Mouse (Mus musculus) liver, embryonic 14.5 days (tissue): Measurements from ENCODE around the gene Wipf2. TPM values are rescaled to one million over a fixed set of nuclear protein-coding genes. Genes with fewer than 3 reads are reported as not detected.

Experiments
- ATAC-seq: fragments of 200-750 bp; cut with Nextera tagmentation; 2 replicates; pipeline ENCODE4 v1.8.0; 2017; ENCODE audit warnings: moderate number of reproducible peaks, mild to moderate bottlenecking, moderate library complexity; ENCODE audit not compliant: insufficient read depth
- DNase-seq, 3 experiments: peaks; one replicate each; pipeline ENCODE4 v3.0.0-alpha.2; 2012 to 2013; ENCODE audit warnings: low read depth in 3 of 3, low spot score in 3 of 3
- H3K27ac ChIP-seq: fragments of 300-500 bp; sonication (generic); 2 replicates; pipeline ENCODE4 v1.5.1; 2014; ENCODE audit warnings: moderate library complexity, mild to moderate bottlenecking, control low read depth, inconsistent platforms
- H3K27me3 ChIP-seq: fragments of 300-500 bp; sonication (generic); 2 replicates; pipeline ENCODE4 v1.6.1; 2014; ENCODE audit warnings: mild to moderate bottlenecking, low read length, moderate library complexity; ENCODE audit not compliant: control insufficient read depth, insufficient read depth
- H3K36me3 ChIP-seq: fragments of 300-500 bp; sonication (generic); replicated peaks from 2 replicates; pipeline ENCODE4 v1.6.1; 2014; ENCODE audit warnings: low read depth; ENCODE audit not compliant: control insufficient read depth, insufficient read depth
- H3K4me1 ChIP-seq, 2 experiments: fragments of 200-500 bp in 1 of 2; fragments of 300-500 bp in 1 of 2; sonication (generic) in 1 of 2; replicated peaks; 2 replicates each; pipeline ENCODE4 v1.6.1; 2012 to 2014; ENCODE audit warnings: antibody characterized with exemption in 1 of 2, inconsistent platforms in 1 of 2, low read length in 1 of 2; ENCODE audit not compliant: control insufficient read depth in 2 of 2, insufficient read depth in 2 of 2
- H3K4me2 ChIP-seq: fragments of 300-500 bp; sonication (generic); 2 replicates; pipeline ENCODE4 v1.6.1; 2014; ENCODE audit warnings: low read depth, mild to moderate bottlenecking, control low read depth, moderate library complexity
- H3K4me3 ChIP-seq, 2 experiments: fragments of 200-500 bp in 1 of 2; fragments of 300-500 bp in 1 of 2; sonication (generic) in 1 of 2; 2 replicates each; pipeline ENCODE4 v1.5.1; 2012 to 2014; ENCODE audit warnings: low read depth in 2 of 2, low read length in 2 of 2, mild to moderate bottlenecking in 2 of 2, control low read depth in 1 of 2, inconsistent platforms in 1 of 2, moderate library complexity in 1 of 2; ENCODE audit not compliant: insufficient read depth in 1 of 2
- H3K9ac ChIP-seq: fragments of 300-500 bp; sonication (generic); replicated peaks from 2 replicates; pipeline ENCODE4 v1.6.1; 2014; ENCODE audit warnings: mild to moderate bottlenecking, control low read depth, moderate library complexity
- H3K9me3 ChIP-seq: fragments of 300-500 bp; sonication (generic); 2 replicates; pipeline ENCODE4 v1.6.1; 2016; ENCODE audit warnings: low read length, mixed read lengths; ENCODE audit not compliant: control insufficient read depth
- CTCF ChIP-seq: IDR thresholded peaks from 2 replicates; pipeline ENCODE4 v1.5.1; 2016; ENCODE audit warnings: antibody characterized with exemption, low read depth, control low read depth
- EP300 ChIP-seq: IDR thresholded peaks from 2 replicates; pipeline ENCODE4 v1.6.1; 2016; ENCODE audit warnings: antibody characterized with exemption, low read depth
- WGBS: fragments of 180-500 bp; shearing (Covaris S2); extraction: QIAGEN DNeasy Blood & Tissue Kit; methylation state at CpG from one replicate; pipeline ENCODE4 v1.1.7; 2014; ENCODE audit not compliant: insufficient replicate concordance; 5-methylcytosine and 5-hydroxymethylcytosine counted together
- polyA plus RNA-seq, 2 experiments: library from polyadenylated mRNA; depleted of rRNA in 1 of 2; stranded (reverse) in 1 of 2; unstranded in 1 of 2; fragments of >200 nt; fragmentation: Nextera tagmentation in 1 of 2; extraction: Ambion mirVana in 1 of 2; gene quantifications; 2 replicates each; pipeline versions ENCODE4 v1.2.1 to v1.2.3; 2012 to 2014

Gene Wipf2
- polyA plus RNA-seq, 2 experiments, result 1.1 to 2.1 TPM

DNA sequence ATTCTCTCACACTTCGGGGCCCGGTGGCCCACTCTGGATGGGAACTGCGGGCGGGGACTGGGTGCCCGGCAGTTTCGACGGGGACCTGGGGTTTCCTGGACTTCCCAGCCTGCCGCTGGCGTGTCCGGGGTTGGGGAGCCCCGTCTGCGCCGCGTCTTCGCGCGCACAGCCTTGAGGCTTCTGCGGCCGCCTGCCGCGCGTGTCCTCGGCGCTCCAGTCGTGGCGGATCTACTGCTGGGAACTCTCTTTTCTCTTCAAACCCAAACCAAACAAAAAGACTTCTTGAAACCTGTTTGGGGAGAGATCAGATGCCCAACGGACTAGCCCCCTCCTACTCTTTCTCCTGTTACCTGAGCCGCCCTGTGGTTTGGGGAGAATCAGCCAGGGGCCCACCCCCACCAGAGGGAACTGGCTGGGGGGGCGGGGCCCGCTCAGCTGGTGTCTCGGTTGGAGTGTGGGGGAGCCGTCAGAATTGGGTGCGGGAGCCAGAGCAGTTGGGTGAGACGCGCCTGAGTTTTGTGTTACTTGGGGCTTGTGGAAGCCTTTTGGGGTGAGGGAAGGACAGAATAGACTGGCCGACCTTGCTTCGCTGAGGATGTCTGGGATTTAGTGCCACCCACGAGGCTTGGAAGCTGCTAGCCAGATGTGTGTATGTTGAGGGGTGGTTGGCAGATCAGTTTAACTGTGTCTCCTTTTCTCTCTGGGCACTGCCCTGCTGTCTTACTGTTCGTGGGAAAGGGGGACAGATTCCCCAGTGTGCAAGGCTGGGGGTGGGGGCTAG, 74.7 kb downstream of the Wipf2 start:
- no peak overlapping the region for H3K27ac ChIP-seq
- H3K27me3 ChIP-seq, result peaks cover 44% of the 10 kb centered on the region
- no peak for DNase-seq
- peaks cover 5 to 23% of the 10 kb centered on the region in 2 experiments; a peak in 3 of 4 replicates for H3K4me1 ChIP-seq
- H3K36me3 ChIP-seq, result no peaks in the 10 kb centered on the region
- peak overlapping the region; percentile 59 to 66 for H3K4me3 ChIP-seq
- peak overlapping the region; percentile 73 for H3K4me2 ChIP-seq
- TF ChIP-seq CTCF, result no peak
- no peak for TF ChIP-seq EP300
- 1% methylated on average over 39 of the region's 39 CpGs for WGBS
- ATAC-seq, result peak; percentile 7; the same call in 1 of the 2 replicates
- H3K9ac ChIP-seq, result peak overlapping the region; percentile 14; the same call in 1 of the 2 replicates
- no peaks in the 10 kb centered on the region for H3K9me3 ChIP-seq

GRCm38 (mm10) chr11:98938701-98939083, 75.3 kb downstream of the Wipf2 start:
- Histone ChIP-seq H3K4me3 (peak overlapping the region in 1 of 2 experiments; percentile 59; a peak in 2 of 4 replicates), H3K4me2 (peak overlapping the region; percentile 73), H3K4me1 (peaks cover 5 to 26% of the 10 kb centered on the region in 2 experiments; a peak in 3 of 4 replicates), H3K9ac (no peak overlapping the region), H3K36me3 (no peaks in the 10 kb centered on the region), H3K27me3 (peaks cover 44% of the 10 kb centered on the region), H3K9me3 (no peaks in the 10 kb centered on the region), H3K27ac (no peak overlapping the region)
- DNase-seq (no peak), ATAC-seq (no peak)
- TF ChIP-seq EP300 (no peak), CTCF (0 out of 2 replicates have a peak, but pooled peaks have one; percentile 4)
- WGBS, result 39% methylated on average over 7 of the region's 7 CpGs

- Histone ChIP-seq H3K4me1 (peaks cover 5 to 32% of the 10 kb centered on the region in 2 experiments; a peak in 3 of 4 replicates), H3K27me3 (peaks cover 41% of the 10 kb centered on the region), H3K4me2 (peak overlapping the region; percentile 73), H3K27ac (no peak overlapping the region), H3K4me3 (no peak overlapping the region), H3K9ac (no peak overlapping the region), H3K9me3 (no peaks in the 10 kb centered on the region), H3K36me3 (no peaks in the 10 kb centered on the region)
- 48% methylated on average over 15 of the region's 15 CpGs for WGBS
- TF ChIP-seq CTCF (no peak), EP300 (no peak)
- DNase-seq, result no peak
- ATAC-seq, result no peak
Observed at GRCm38 (mm10) chr11:98939084-98939952, 75.9 kb downstream of the Wipf2 start.

GRCm38 (mm10) chr11:98939953-98940641, 76.7 kb downstream of the Wipf2 start:
- Histone ChIP-seq H3K4me2 (no peak overlapping the region), H3K27ac (no peak overlapping the region), H3K9me3 (no peaks in the 10 kb centered on the region), H3K36me3 (no peaks in the 10 kb centered on the region), H3K4me1 (peaks cover 5 to 40% of the 10 kb centered on the region in 2 experiments; a peak in 3 of 4 replicates), H3K27me3 (peaks cover 35% of the 10 kb centered on the region), H3K9ac (no peak overlapping the region), H3K4me3 (no peak overlapping the region)
- DNase-seq (no peak), ATAC-seq (no peak)
- 45% methylated on average over 11 of the region's 11 CpGs for WGBS
- TF ChIP-seq CTCF, result no peak
- TF ChIP-seq EP300, result no peak
